Mouse (Mus musculus) layer of hippocampus, postnatal 10 days (tissue): Measurements from ENCODE around the gene Zp2. TPM values are rescaled to one million over a fixed set of nuclear protein-coding genes. Genes with fewer than 3 reads are reported as not detected.

Source experiments
- DNase-seq, 2 experiments: peaks; one replicate each; pipeline ENCODE4 v3.0.0; 2021; ENCODE audit warnings: low spot score in 2 of 2
- long read RNA-seq: library from polyadenylated mRNA; stranded (forward); transcript quantifications from one replicate; pipeline ENCODE4 v2.0.0, GENCODE M21; 2023
- total RNA-seq, 2 experiments: library from RNA; stranded (reverse); gene quantifications; 2 replicates each; pipeline ENCODE4 v1.2.3; 2021

Gene Zp2
- total RNA-seq = under 1 TPM; 0.36 to 0.73 TPM
- long read RNA-seq, partial matches to known transcripts = 0 of 1 reads
- long read RNA-seq, other reads (novel, unspliced or antisense) = 1 of 1 reads

- DNase-seq = no peak
These were observed at the start of gene Zp2 for GRCm38 (mm10) chr7:120145191-120145590. Gene Zp2, minus strand, starts transcription at chr7:120145291.

GRCm38 (mm10) chr7:120192816-120193215 is 47.7 kb upstream of the Zp2 start:
- DNase-seq = no peak

GRCm38 (mm10) chr7:120192207-120192606 is 47.1 kb upstream of the Zp2 start:
- DNase-seq = peak in 1 of 2 experiments; percentile 23

GRCm38 (mm10) chr7:120190150-120190665 is 45.1 kb upstream of the Zp2 start:
- no peak for DNase-seq

- no peak for DNase-seq
These were observed 44.5 kb upstream of the Zp2 start for GRCm38 (mm10) chr7:120189369-120190149.

GRCm38 (mm10) chr7:120188946-120189345 is 43.9 kb upstream of the Zp2 start:
- no peak for DNase-seq

GRCm38 (mm10) chr7:120182891-120183290 is 37.8 kb upstream of the Zp2 start:
- no peak for DNase-seq

GRCm38 (mm10) chr7:120181401-120182230 is 36.5 kb upstream of the Zp2 start:
- no peak for DNase-seq

- no peak for DNase-seq
These were observed 35.5 kb upstream of the Zp2 start for GRCm38 (mm10) chr7:120180547-120180946.

GRCm38 (mm10) chr7:120178935-120179334 is 33.8 kb upstream of the Zp2 start:
- DNase-seq = no peak

- no peak for DNase-seq
These were observed 32.5 kb upstream of the Zp2 start for GRCm38 (mm10) chr7:120177611-120178010.

- no peak for DNase-seq
These were observed 29.8 kb upstream of the Zp2 start for GRCm38 (mm10) chr7:120174723-120175504.

- DNase-seq = no peak
These were observed 28.6 kb upstream of the Zp2 start, which contains the start of gene Anks4b for GRCm38 (mm10) chr7:120173603-120174244. Gene Anks4b, plus strand, starts transcription at chr7:120173858.

GRCm38 (mm10) chr7:120172188-120172700 is 27.2 kb upstream of the Zp2 start:
- DNase-seq = no peak

GRCm38 (mm10) chr7:120163581-120164251 is 18.6 kb upstream of the Zp2 start:
- DNase-seq = no peak

GRCm38 (mm10) chr7:120158121-120158613 is 13.1 kb upstream of the Zp2 start:
- no peak for DNase-seq

- no peak for DNase-seq
These were observed 12.5 kb upstream of the Zp2 start for GRCm38 (mm10) chr7:120157575-120158061.

- DNase-seq = no peak
These were observed 11.8 kb upstream of the Zp2 start for GRCm38 (mm10) chr7:120156841-120157409.

GRCm38 (mm10) chr7:120150898-120151297 is 5.8 kb upstream of the Zp2 start:
- DNase-seq = no peak
